Mouse (Mus musculus) urinary bladder, postnatal 25 days (tissue): ENCODE measurements around the gene Vmn1r52.
"Not testable (repeated sequence)": the region's sequence is repeated elsewhere in the genome, so short reads cannot be mapped to it uniquely, and the experiment has no call there.

ENCODE experiments used
- DNase-seq: peaks from one replicate; pipeline ENCODE4 v3.0.0; 2022; ENCODE audit warnings: low spot score

The Vmn1r52 gene

GRCm38 (mm10) chr6:90174508-90174907 is at the start of gene Vmn1r52:
TSS of gene Vmn1r52 (plus strand) at chr6:90174808.
- no peak for DNase-seq

- DNase-seq: no peak
These were observed 14.5 kb upstream of the Vmn1r52 start for GRCm38 (mm10) chr6:90160139-90160538.

GRCm38 (mm10) chr6:90202493-90202892 is 27.9 kb downstream of the Vmn1r52 start, which contains the start of gene V1ra8:
TSS of gene V1ra8 (plus strand) at chr6:90202793.
- DNase-seq: not testable (repeated sequence)

GRCm38 (mm10) chr6:90224338-90224737 is 49.7 kb downstream of the Vmn1r52 start, which contains the start of gene Vmn1r53:
TSS of gene Vmn1r53 (minus strand) at chr6:90224438.
- DNase-seq: no peak
